Mouse (Mus musculus) heart, adult 2 months (tissue): Measurements from ENCODE around the gene Rhot2.

Experiments used
- CTCF ChIP-seq: fragments of 200-600 bp; IDR thresholded peaks from 2 replicates; pipeline ENCODE4 v1.8.1; 2022; ENCODE audit warnings: antibody characterized with exemption, mild to moderate bottlenecking, moderate library complexity
- EP300 ChIP-seq: fragments of 200-500 bp; IDR thresholded peaks from 2 replicates; pipeline ENCODE4 v1.6.1; 2011; ENCODE audit warnings: low read depth, low read length, control low read depth; ENCODE audit not compliant: insufficient read depth
- POLR2A ChIP-seq: fragments of 200-500 bp; IDR thresholded peaks from 2 replicates; pipeline ENCODE4 v1.6.1; 2011; ENCODE audit warnings: mild to moderate bottlenecking, low read depth, low read length, control low read depth; ENCODE audit not compliant: insufficient read depth

DNA sequence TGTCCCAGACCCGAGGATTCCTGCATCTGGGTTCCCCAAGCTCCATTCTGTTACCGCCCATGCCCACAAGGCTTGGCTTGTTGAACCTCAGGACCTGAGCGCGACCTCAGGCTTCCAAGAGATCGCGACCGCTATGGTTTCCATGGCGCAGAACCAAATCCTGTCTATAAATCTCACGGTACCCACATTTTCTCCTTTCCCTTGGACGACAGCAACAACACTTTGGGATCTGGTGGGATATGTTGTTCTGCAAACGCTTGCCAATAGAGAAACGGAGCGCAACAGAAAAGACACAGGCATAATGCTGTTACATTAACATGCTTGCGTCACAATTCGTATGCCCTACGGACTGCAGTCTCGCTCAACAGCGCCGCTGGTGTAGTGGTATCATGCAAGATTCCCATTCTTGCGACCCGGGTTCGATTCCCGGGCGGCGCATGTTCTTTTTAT, 30.1 kb upstream of the Rhot2 start, which contains the start of gene Mettl26:
- TF ChIP-seq EP300, result peak; percentile 82
- TF ChIP-seq POLR2A, result no peak
- TF ChIP-seq CTCF, result peak; percentile 50; the same call in 1 of the 2 replicates
